Mouse (Mus musculus) CH12.LX (cell line): ENCODE measurements around the gene Hsp90ab1.
A peak's percentile ranks its signal among the peaks of the same experiment; 100 is the strongest.

Source experiments
- BHLHE40 ChIP-seq: IDR thresholded peaks from 2 replicates; pipeline ENCODE4 v1.6.1; 2011; ENCODE audit warnings: mild to moderate bottlenecking, low read depth, low read length, improper control_type of control experiment
- CTCF ChIP-seq, 2 experiments: IDR thresholded peaks in 1 of 2; conservative IDR thresholded peaks in 1 of 2; 2 replicates each; pipeline ENCODE4 v1.5.1; 2011 to 2012; ENCODE audit warnings: low read depth in 2 of 2, low read length in 2 of 2, improper control_type of control experiment in 1 of 2, inconsistent platforms in 1 of 2, mild to moderate bottlenecking in 1 of 2, moderate library complexity in 1 of 2
- ETS1 ChIP-seq: conservative IDR thresholded peaks from 2 replicates; pipeline ENCODE4 v1.6.1; 2012; ENCODE audit warnings: low read depth, mild to moderate bottlenecking, inconsistent platforms, low read length, improper control_type of control experiment, moderate library complexity
- KAT2A ChIP-seq: IDR thresholded peaks from 2 replicates; pipeline ENCODE4 v1.6.1; 2012; ENCODE audit warnings: low read length, improper control_type of control experiment, inconsistent platforms; ENCODE audit not compliant: insufficient replicate concordance
- MEF2A ChIP-seq: IDR thresholded peaks from 2 replicates; pipeline ENCODE4 v1.6.1; 2014; ENCODE audit warnings: low read depth, mild to moderate bottlenecking, inconsistent platforms, low read length, improper control_type of control experiment, borderline replicate concordance
- PAX5 ChIP-seq: IDR thresholded peaks from 2 replicates; pipeline ENCODE4 v1.6.1; 2012; ENCODE audit warnings: low read length, inconsistent platforms, mixed read lengths
- POLR2A ChIP-seq: IDR thresholded peaks from 2 replicates; pipeline ENCODE4 v1.6.1; 2011; ENCODE audit warnings: low read depth, mild to moderate bottlenecking, improper control_type of control experiment, low read length
- SMC3 ChIP-seq: IDR thresholded peaks from 2 replicates; pipeline ENCODE4 v1.6.1; 2011; ENCODE audit warnings: low read depth, low read length, improper control_type of control experiment
- UBTF ChIP-seq: IDR thresholded peaks from 2 replicates; pipeline ENCODE4 v1.6.1; 2012; ENCODE audit warnings: low read depth, mild to moderate bottlenecking, inconsistent platforms, low read length, improper control_type of control experiment, moderate library complexity

GRCm38 (mm10) chr17:45564531-45565084 is 8.5 kb downstream of the Hsp90ab1 start:
- TF ChIP-seq CTCF (conservative IDR thresholded peaks at IDR 0.05 in 1 of 2, IDR thresholded peaks at IDR 0.05 in 1 of 2; ENCODE audit: low read depth in 2 of 2, low read length in 2 of 2): no peak
- no peak for TF ChIP-seq BHLHE40
- TF ChIP-seq MEF2A: no peak
- no peak for TF ChIP-seq PAX5
- TF ChIP-seq POLR2A: no peak
- no peak for TF ChIP-seq UBTF
- TF ChIP-seq SMC3: peak; percentile 1; the same call in 1 of the 2 replicates
- no peak for TF ChIP-seq ETS1
- no peak for TF ChIP-seq KAT2A
